Mouse (Mus musculus): ENCODE data around the gene Samt3. TPM values are rescaled to one million over a fixed set of nuclear protein-coding genes. Genes with fewer than 3 reads are reported as not detected.

Gene Samt3
- not detected in 2 replicates for polyA plus RNA-seq (2014; fragmentation: Nextera tagmentation; extraction: Ambion mirVana)

DNA sequence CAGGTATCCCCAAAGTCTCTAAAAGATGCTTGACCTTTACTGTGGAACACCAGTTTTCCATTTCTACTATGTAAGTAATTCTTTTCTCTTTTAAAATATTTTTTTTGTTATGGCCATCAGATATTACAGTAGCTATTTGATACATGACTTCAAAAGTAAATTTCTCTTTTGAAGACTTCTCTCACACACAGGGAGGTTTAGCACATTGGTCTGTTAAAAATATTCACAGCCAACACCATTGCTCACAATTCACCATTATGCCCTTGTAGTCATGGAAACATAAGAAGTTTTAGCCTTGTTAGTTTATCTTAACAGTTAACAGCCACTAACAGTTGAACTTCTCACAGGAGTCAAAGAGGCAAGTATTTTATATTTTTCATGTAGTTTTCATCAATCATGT lies at the start of gene Samt3:
Samt3 (plus strand) TSS at position 301 of the 400 bp plus-strand sequence.
- Histone ChIP-seq H3K27me3 (ENCODE audit: control insufficient read depth, insufficient read depth, low read length) (no peaks in the 10 kb centered on the region), H3K4me3 (ENCODE audit: low read depth, low read length) (no peak within 1 kb of the TSS), H3K9ac (ENCODE audit: low read depth, low read length) (no peak within 1 kb of the TSS), H3K36me3 (ENCODE audit: control insufficient read depth, insufficient read depth, low read length) (no peaks in the 10 kb centered on the region), H3K27ac (ENCODE audit: low read depth, low read length) (no peak within 1 kb of the TSS), H3K9me3 (replicated peaks; ENCODE audit: control insufficient read depth, low read length) (no peaks in the 10 kb centered on the region), H3K4me1 (ENCODE audit: control insufficient read depth, insufficient read depth, low read length) (no peaks in the 10 kb centered on the region), H3K4me2 (no peak within 1 kb of the TSS)
- ATAC-seq (replicated peaks; ENCODE audit: insufficient number of reproducible peaks, low FRiP score, low TSS enrichment): no peak

GRCm38 (mm10) chrX:86016591-86016990 lies 27.4 kb upstream of the Samt3 start:
- Histone ChIP-seq H3K9ac (ENCODE audit: low read depth, low read length) (no peak overlapping the region), H3K36me3 (ENCODE audit: control insufficient read depth, insufficient read depth, low read length) (no peaks in the 10 kb centered on the region), H3K27me3 (ENCODE audit: control insufficient read depth, insufficient read depth, low read length) (no peaks in the 10 kb centered on the region), H3K27ac (ENCODE audit: low read depth, low read length) (no peak overlapping the region), H3K4me1 (ENCODE audit: control insufficient read depth, insufficient read depth, low read length) (no peaks in the 10 kb centered on the region), H3K4me3 (ENCODE audit: low read depth, low read length) (no peak overlapping the region), H3K4me2 (no peak overlapping the region), H3K9me3 (replicated peaks; ENCODE audit: control insufficient read depth, low read length) (no peaks in the 10 kb centered on the region)
- 37% methylated on average over 1 of the region's 1 CpGs for WGBS (ENCODE audit: insufficient replicate concordance)
- no peak for ATAC-seq (replicated peaks; ENCODE audit: insufficient number of reproducible peaks, low FRiP score, low TSS enrichment)

DNA sequence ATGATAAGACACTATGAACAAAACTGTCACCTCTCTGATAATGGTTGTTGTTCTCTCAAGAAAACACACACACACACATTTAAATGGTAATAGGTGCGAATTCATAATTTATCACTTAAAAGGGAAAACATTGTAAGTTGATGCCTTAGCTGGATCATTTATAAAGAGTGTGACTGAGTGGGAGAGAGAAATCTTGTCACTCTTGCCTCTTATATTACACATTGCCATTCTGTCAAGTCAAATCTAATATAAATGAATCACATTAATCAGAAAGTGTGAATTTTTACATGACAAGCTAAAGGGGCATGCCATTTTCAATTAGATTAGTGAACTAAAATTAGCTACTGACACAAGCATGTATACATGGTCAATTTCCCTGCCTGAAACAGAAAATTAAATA lies 44.7 kb downstream of the Samt3 start:
- ATAC-seq (replicated peaks; ENCODE audit: insufficient number of reproducible peaks, low FRiP score, low TSS enrichment): no peak
- no peak overlapping the region for H3K9ac ChIP-seq (ENCODE audit: low read depth, low read length)
- no peaks in the 10 kb centered on the region for H3K36me3 ChIP-seq (ENCODE audit: control insufficient read depth, insufficient read depth, low read length)
- H3K4me1 ChIP-seq (ENCODE audit: control insufficient read depth, insufficient read depth, low read length): no peaks in the 10 kb centered on the region
- no peaks in the 10 kb centered on the region for H3K27me3 ChIP-seq (ENCODE audit: control insufficient read depth, insufficient read depth, low read length)
- no peak overlapping the region for H3K4me3 ChIP-seq (ENCODE audit: low read depth, low read length)
- H3K9me3 ChIP-seq (replicated peaks; ENCODE audit: control insufficient read depth, low read length): no peaks in the 10 kb centered on the region
- H3K4me2 ChIP-seq: no peak overlapping the region
- H3K27ac ChIP-seq (ENCODE audit: low read depth, low read length): no peak overlapping the region
- 78% methylated on average over 1 of the region's 1 CpGs for WGBS (ENCODE audit: insufficient replicate concordance)

Other genes with a start within 250 kb of the Samt3 start
- gene 5430427O19Rik, start 173.8 kb upstream of the Samt3 start, polyA plus RNA-seq (2014; fragmentation: Nextera tagmentation; extraction: Ambion mirVana): 0.04 and 0.13 TPM in 2 replicates
- gene Nr0b1, start 147.6 kb downstream of the Samt3 start, polyA plus RNA-seq (2014; fragmentation: Nextera tagmentation; extraction: Ambion mirVana): 0.14 TPM in 1 of 2 replicates, not detected in the other